Mouse (Mus musculus): ENCODE results near the gene Prkcg.

GRCm38 (mm10) chr7:3283081-3283875 lies 5.7 kb upstream of the Prkcg start:
- TF ChIP-seq CTCF (IDR thresholded peaks at IDR 0.05; ENCODE audit: borderline replicate concordance, extremely low read depth, insufficient read depth, insufficient read length) (no peak), POLR2A (IDR thresholded peaks at IDR 0.05; ENCODE audit: borderline replicate concordance, extremely low read depth, insufficient read depth, insufficient read length, poor library complexity, severe bottlenecking) (no peak)
